Mouse (Mus musculus): ENCODE measurements around the gene Nek9.

Gene Nek9

GRCm38 (mm10) chr12:85339243-85339729 is at the start of gene Nek9:
Gene Nek9 (minus strand): TSS chr12:85339362.
- peak; percentile 96 for DNase-seq (ENCODE audit: low read depth)

GRCm38 (mm10) chr12:85385995-85386375 is 46.8 kb upstream of the Nek9 start:
- DNase-seq (ENCODE audit: low read depth): no peak

GRCm38 (mm10) chr12:85385329-85385994 is 46.3 kb upstream of the Nek9 start:
- no peak for DNase-seq (ENCODE audit: low read depth)

GRCm38 (mm10) chr12:85382761-85383680 is 43.9 kb upstream of the Nek9 start:
- no peak for DNase-seq (ENCODE audit: low read depth)

GRCm38 (mm10) chr12:85381570-85381969 is 42.4 kb upstream of the Nek9 start:
- DNase-seq (ENCODE audit: low read depth): peak; percentile 55

- DNase-seq (ENCODE audit: low read depth): peak; percentile 71
Observed at GRCm38 (mm10) chr12:85380942-85381341, 41.8 kb upstream of the Nek9 start.

- no peak for DNase-seq (ENCODE audit: low read depth)
Observed at GRCm38 (mm10) chr12:85380308-85380707, 41.1 kb upstream of the Nek9 start.

GRCm38 (mm10) chr12:85378271-85378670 is 39.1 kb upstream of the Nek9 start:
- peak; percentile 48 for DNase-seq (ENCODE audit: low read depth)

- peak; percentile 98 for DNase-seq (ENCODE audit: low read depth)
Observed at GRCm38 (mm10) chr12:85374561-85375272, 35.6 kb upstream of the Nek9 start, which contains the start of gene Tmed10. Gene Tmed10 (minus strand): TSS chr12:85374847.

- DNase-seq (ENCODE audit: low read depth): peak; percentile 75
Observed at GRCm38 (mm10) chr12:85373591-85374560, 34.7 kb upstream of the Nek9 start.

- peak; percentile 83 for DNase-seq (ENCODE audit: low read depth)
Observed at GRCm38 (mm10) chr12:85372068-85372665, 33.0 kb upstream of the Nek9 start.

GRCm38 (mm10) chr12:85368441-85369063 is 29.4 kb upstream of the Nek9 start:
- no peak for DNase-seq (ENCODE audit: low read depth)

GRCm38 (mm10) chr12:85366271-85366670 is 27.1 kb upstream of the Nek9 start:
- DNase-seq (ENCODE audit: low read depth): no peak

- no peak for DNase-seq (ENCODE audit: low read depth)
Observed at GRCm38 (mm10) chr12:85362510-85362909, 23.3 kb upstream of the Nek9 start.

- DNase-seq (ENCODE audit: low read depth): no peak
Observed at GRCm38 (mm10) chr12:85361580-85361979, 22.4 kb upstream of the Nek9 start.

- DNase-seq (ENCODE audit: low read depth): no peak
Observed at GRCm38 (mm10) chr12:85361165-85361564, 22.0 kb upstream of the Nek9 start.

- DNase-seq (ENCODE audit: low read depth): no peak
Observed at GRCm38 (mm10) chr12:85354061-85354460, 14.9 kb upstream of the Nek9 start.

- DNase-seq (ENCODE audit: low read depth): peak; percentile 66
Observed at GRCm38 (mm10) chr12:85350407-85351232, 11.5 kb upstream of the Nek9 start.

GRCm38 (mm10) chr12:85348338-85348737 is 9.2 kb upstream of the Nek9 start:
- DNase-seq (ENCODE audit: low read depth): peak; percentile 64

Measured in 416B (cell line).